Mouse (Mus musculus): Measurements from ENCODE around the gene Adad2. TPM values are rescaled to one million over a fixed set of nuclear protein-coding genes. Genes with fewer than 3 reads are reported as not detected.
A peak's percentile ranks its signal among the peaks of the same experiment; 100 is the strongest.

The Adad2 gene
- total RNA-seq, 2 experiments from 2014 or later, result not detected

- no peak for DNase-seq
Measured at GRCm38 (mm10) chr8:119617586-119617985, 5.0 kb downstream of the Adad2 start.

GRCm38 (mm10) chr8:119618887-119619286 is 6.3 kb downstream of the Adad2 start:
- DNase-seq, result no peak

GRCm38 (mm10) chr8:119620116-119620840 is 7.7 kb downstream of the Adad2 start:
- no peak for DNase-seq

GRCm38 (mm10) chr8:119620848-119621465 is 8.4 kb downstream of the Adad2 start:
- DNase-seq, result no peak

GRCm38 (mm10) chr8:119622555-119622954 is 10.0 kb downstream of the Adad2 start:
- no peak for DNase-seq

- no peak for DNase-seq
Measured at GRCm38 (mm10) chr8:119623061-119623460, 10.5 kb downstream of the Adad2 start.

GRCm38 (mm10) chr8:119623744-119624143 is 11.2 kb downstream of the Adad2 start:
- DNase-seq, result no peak

- DNase-seq, result no peak
Measured at GRCm38 (mm10) chr8:119624916-119625315, 12.4 kb downstream of the Adad2 start.

GRCm38 (mm10) chr8:119625788-119626187 is 13.2 kb downstream of the Adad2 start:
- DNase-seq, result no peak

GRCm38 (mm10) chr8:119627199-119627598 is 14.7 kb downstream of the Adad2 start:
- DNase-seq, result no peak

GRCm38 (mm10) chr8:119627613-119628359 is 15.2 kb downstream of the Adad2 start:
- no peak for DNase-seq

- DNase-seq, result no peak
Measured at GRCm38 (mm10) chr8:119630841-119631240, 18.3 kb downstream of the Adad2 start.

GRCm38 (mm10) chr8:119632246-119632645 is 19.7 kb downstream of the Adad2 start:
- no peak for DNase-seq

- no peak for DNase-seq
Measured at GRCm38 (mm10) chr8:119632909-119633308, 20.4 kb downstream of the Adad2 start.

GRCm38 (mm10) chr8:119634616-119635336 is 22.2 kb downstream of the Adad2 start:
- DNase-seq, result no peak

- peak; percentile 24 for DNase-seq
Measured at GRCm38 (mm10) chr8:119635378-119635777, 22.8 kb downstream of the Adad2 start, which contains the start of gene Kcng4. Kcng4 (minus strand) TSS chr8:119635680.

GRCm38 (mm10) chr8:119635958-119636357 is 23.4 kb downstream of the Adad2 start:
- no peak for DNase-seq

GRCm38 (mm10) chr8:119636766-119637165 is 24.2 kb downstream of the Adad2 start:
- DNase-seq, result no peak

- no peak for DNase-seq
Measured at GRCm38 (mm10) chr8:119637381-119637780, 24.8 kb downstream of the Adad2 start.

GRCm38 (mm10) chr8:119638261-119638660 is 25.7 kb downstream of the Adad2 start:
- DNase-seq, result no peak

GRCm38 (mm10) chr8:119639798-119640197 is 27.3 kb downstream of the Adad2 start:
- DNase-seq, result no peak

- no peak for DNase-seq
Measured at GRCm38 (mm10) chr8:119641058-119641457, 28.5 kb downstream of the Adad2 start.

- DNase-seq, result no peak
Measured at GRCm38 (mm10) chr8:119642960-119643359, 30.4 kb downstream of the Adad2 start.
